Mouse (Mus musculus): ENCODE measurements around the gene Irf2bp2.

Irf2bp2 gene

GRCm38 (mm10) chr8:126588636-126589506 lies 4.9 kb downstream of the Irf2bp2 start:
- in situ Hi-C loops (cut with MseI, MboI), result loop anchor here (5.0 to 25.0 kb wide), 3 partner anchors 92 to 336 kb away; no protein-coding TSS in a partner anchor

- in situ Hi-C loops (cut with MseI, MboI), result loop anchor here (5.0 to 25.0 kb wide), 3 partner anchors 91 to 337 kb away; no protein-coding TSS in a partner anchor
These were observed 5.8 kb downstream of the Irf2bp2 start for GRCm38 (mm10) chr8:126587836-126588503.

- in situ Hi-C loops (cut with MseI, MboI), result loop anchor here (5.0 to 25.0 kb wide), 3 partner anchors 90 to 338 kb away; no protein-coding TSS in a partner anchor
These were observed 6.9 kb downstream of the Irf2bp2 start for GRCm38 (mm10) chr8:126586599-126587577.

- in situ Hi-C loops (cut with MseI, MboI), result loop anchor here (5.0 to 25.0 kb wide), 3 partner anchors 89 to 339 kb away; no protein-coding TSS in a partner anchor
These were observed 7.7 kb downstream of the Irf2bp2 start for GRCm38 (mm10) chr8:126586101-126586500.

GRCm38 (mm10) chr8:126585561-126586031 lies 8.2 kb downstream of the Irf2bp2 start:
- in situ Hi-C loops (cut with MseI, MboI), result loop anchor here (5.0 to 25.0 kb wide), 3 partner anchors 88 to 339 kb away; no protein-coding TSS in a partner anchor

DNA sequence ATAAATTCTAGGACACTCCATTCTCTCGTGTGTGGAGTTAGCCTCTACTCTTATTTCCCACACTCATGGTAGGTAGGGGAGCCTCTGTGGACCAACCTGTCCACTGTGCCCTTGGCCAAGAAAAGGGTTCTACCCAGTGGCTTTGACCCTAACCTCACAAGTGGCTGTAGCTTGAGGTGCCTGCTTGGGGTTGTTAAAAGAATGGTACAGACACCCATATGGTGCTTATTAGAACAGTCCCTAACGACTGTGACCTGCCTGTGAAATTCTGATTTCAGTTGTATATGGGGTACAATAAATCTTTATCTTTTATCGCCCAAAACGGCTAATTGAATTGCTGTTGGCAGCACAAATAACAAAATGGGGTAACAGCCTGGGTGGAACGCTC lies 8.9 kb downstream of the Irf2bp2 start:
- in situ Hi-C loops (cut with MseI, MboI), result loop anchor here (5.0 to 25.0 kb wide), 3 partner anchors 88 to 340 kb away; no protein-coding TSS in a partner anchor

DNA sequence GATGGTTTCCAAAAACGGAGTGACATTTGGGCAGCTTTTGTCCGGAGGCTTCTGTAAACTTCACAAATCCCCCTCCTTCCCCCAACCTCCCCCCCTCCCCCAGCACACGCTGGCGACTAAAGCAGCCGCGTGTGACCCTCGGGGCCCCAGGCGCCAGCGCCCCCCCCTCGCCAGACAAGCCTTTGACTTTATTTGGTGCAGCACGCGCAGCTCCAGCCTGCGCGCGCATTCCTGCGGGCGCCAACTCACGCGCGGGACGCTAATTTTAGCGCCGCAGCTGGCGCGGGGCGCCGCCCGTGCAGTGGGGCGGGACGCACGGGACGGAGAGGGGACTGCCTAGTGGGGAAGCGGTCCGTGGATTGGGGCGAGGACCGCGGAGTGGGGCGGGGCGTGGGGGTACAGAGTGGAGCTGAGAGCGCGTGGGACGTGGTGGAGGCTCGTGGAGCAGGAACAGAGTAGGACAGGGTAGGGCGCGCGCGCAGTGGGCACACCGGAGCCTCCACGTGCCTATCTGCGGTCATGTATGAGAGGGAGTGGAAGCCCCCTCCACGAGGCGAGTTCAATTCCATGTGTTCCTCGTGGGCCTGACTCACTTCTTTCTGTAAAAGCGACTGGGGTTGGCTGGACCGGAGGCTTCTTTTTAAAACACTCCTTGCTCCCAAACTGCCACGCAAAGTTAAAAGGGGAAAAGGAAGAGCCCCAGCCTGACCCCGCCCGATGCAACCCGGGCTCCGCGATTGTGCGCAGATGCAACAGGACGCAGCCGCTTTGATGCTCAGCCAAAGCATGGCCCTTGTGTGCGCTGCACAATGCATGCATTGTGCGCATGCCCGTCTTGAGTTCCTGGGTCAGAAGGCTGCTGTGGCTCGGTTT lies 9.6 kb downstream of the Irf2bp2 start:
- in situ Hi-C loops (cut with MseI, MboI), result loop anchor here (10.0 to 25.0 kb wide), 2 partner anchors 328 to 341 kb away; no protein-coding TSS in a partner anchor

DNA sequence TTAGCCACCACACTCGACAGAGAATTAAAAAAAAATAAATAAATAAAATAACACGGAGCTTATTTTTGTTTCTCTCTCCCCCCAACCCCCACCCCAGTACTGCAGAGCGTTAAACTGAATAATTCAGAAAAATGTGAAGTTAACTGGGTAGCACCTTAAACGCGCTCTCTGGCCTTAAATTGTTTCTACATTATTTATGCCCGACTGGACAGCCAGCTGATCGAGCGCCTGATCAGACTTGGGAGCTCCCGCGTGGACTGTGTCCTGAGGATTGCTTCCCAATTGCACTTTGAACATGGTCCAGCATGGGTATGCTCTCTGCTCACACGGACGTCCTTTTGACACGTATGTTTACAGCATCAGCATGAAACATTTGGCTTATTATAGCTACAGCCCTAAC lies 10.3 kb downstream of the Irf2bp2 start:
- in situ Hi-C loops (cut with MseI, MboI), result loop anchor here (10.0 to 25.0 kb wide), 2 partner anchors 329 to 341 kb away; no protein-coding TSS in a partner anchor

GRCm38 (mm10) chr8:126583018-126583417 lies 10.8 kb downstream of the Irf2bp2 start:
- in situ Hi-C loops (cut with MseI, MboI), result loop anchor here (10.0 to 25.0 kb wide), 2 partner anchors 329 to 342 kb away; no protein-coding TSS in a partner anchor

DNA sequence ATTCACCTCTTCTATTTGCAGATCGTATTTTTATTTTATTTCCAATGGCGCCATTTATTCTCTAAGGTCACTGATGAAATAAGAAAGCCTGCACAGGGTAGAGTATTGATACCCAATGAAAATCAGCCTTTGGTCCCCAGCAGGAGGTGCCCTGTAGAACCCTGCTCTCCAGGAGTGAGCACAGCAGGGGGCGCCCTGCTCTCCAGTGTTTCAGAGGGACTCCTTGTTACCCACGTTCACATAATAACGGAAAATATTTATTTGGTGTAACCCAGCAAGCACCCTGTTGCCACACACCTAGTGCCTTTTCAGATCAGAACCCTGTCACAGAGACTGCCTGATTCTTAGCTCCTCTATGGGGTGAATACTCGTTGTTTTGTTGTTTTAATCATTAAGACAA lies 11.3 kb downstream of the Irf2bp2 start:
- in situ Hi-C loops (cut with MseI, MboI), result loop anchor here (10.0 to 25.0 kb wide), 2 partner anchors 330 to 342 kb away; no protein-coding TSS in a partner anchor

- in situ Hi-C loops (cut with MseI, MboI), result loop anchor here (10.0 to 25.0 kb wide), 2 partner anchors 331 to 343 kb away; no protein-coding TSS in a partner anchor
These were observed 12.1 kb downstream of the Irf2bp2 start for GRCm38 (mm10) chr8:126581662-126582061.

DNA sequence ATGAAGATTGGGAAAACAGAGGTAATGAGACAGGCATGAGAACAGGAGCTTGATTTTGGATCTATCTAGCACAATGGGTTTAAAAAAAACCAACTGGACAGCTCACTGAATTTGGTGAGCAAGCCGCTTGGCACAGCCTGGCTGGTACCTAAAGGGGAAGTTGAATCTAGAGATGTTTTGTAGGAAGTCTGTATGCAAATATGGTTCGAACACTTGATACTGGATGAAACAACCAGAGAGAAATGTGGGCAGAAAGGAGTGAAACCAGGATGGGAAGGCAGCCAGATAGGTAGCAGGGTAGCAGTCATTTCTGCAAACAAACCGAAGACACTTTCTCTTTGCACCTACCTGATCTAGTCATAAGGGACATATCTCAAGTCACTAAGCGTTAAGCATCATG lies 13.0 kb downstream of the Irf2bp2 start:
- in situ Hi-C loops (cut with MseI, MboI), result loop anchor here (10.0 to 25.0 kb wide), 2 partner anchors 331 to 344 kb away; no protein-coding TSS in a partner anchor

GRCm38 (mm10) chr8:126580086-126580485 lies 13.7 kb downstream of the Irf2bp2 start:
- in situ Hi-C loops (cut with MseI, MboI), result loop anchor here (10.0 to 25.0 kb wide), 2 partner anchors 332 to 345 kb away; no protein-coding TSS in a partner anchor

- in situ Hi-C loops (cut with MseI, MboI), result loop anchor here in 1 of 2 experiments (25.0 kb wide), 1 partner anchor 334 kb away; no protein-coding TSS in a partner anchor
These were observed 15.1 kb downstream of the Irf2bp2 start for GRCm38 (mm10) chr8:126578641-126579040.

DNA sequence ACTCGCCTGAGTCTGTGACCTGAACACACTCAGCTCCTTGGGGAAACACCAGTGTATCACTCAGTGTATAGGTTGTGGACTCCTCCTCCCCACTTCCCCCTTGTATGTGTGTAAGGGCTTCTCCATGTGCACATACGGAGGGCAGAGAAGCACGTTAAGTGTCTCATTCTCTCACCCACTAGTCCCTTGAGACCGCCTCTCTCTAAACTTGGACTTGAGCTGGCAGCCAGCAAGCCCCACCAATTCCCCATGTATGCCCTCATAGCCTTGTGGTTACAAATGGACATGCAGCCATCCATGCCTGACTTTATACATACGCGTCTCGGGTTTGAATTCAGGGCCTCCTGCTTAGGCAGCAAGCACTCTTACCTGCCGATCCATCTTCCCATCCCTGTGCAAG lies 16.9 kb downstream of the Irf2bp2 start:
- in situ Hi-C loops (cut with MseI, MboI), result loop anchor here in 1 of 2 experiments (25.0 kb wide), 1 partner anchor 335 kb away; no protein-coding TSS in a partner anchor

- in situ Hi-C loops (cut with MseI, MboI), result loop anchor here in 1 of 2 experiments (25.0 kb wide), 1 partner anchor 336 kb away; no protein-coding TSS in a partner anchor
These were observed 17.7 kb downstream of the Irf2bp2 start for GRCm38 (mm10) chr8:126576086-126576485.

GRCm38 (mm10) chr8:126574882-126575637 lies 18.7 kb downstream of the Irf2bp2 start:
- in situ Hi-C loops (cut with MseI, MboI), result loop anchor here in 1 of 2 experiments (25.0 kb wide), 1 partner anchor 337 kb away; no protein-coding TSS in a partner anchor

DNA sequence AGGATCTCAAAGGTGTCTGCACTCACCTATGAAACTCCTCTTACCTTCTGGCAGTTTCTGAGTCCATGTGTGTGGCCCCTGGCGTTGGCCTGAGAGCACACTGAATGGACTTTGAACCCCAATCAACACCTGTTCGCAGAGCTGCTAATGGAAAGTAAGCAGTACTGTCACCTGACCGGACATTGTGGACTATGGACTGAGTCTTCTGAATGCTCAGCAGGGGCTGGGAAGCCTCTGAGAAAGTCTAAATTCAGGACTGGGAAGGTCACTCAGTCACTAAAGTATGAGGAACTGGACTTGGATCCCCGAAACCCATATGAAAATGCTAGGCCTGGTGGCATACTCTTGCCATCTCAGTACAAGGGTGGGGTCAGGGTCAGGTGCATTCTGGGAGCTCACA lies 19.9 kb downstream of the Irf2bp2 start:
- in situ Hi-C loops (cut with MseI, MboI), result no loop called here
